Mouse (Mus musculus): ENCODE measurements around the gene Srf.

- TF ChIP-seq MAX (IDR thresholded peaks at IDR 0.05; ENCODE audit: low read depth) = no peak
- TF ChIP-seq POLR2A (IDR thresholded peaks at IDR 0.05; ENCODE audit: insufficient read length, low read depth) = no peak
- no peak for TF ChIP-seq POLR2AphosphoS2 (IDR thresholded peaks at IDR 0.05; ENCODE audit: insufficient read length, low read depth)
Observed at GRCm38 (mm10) chr17:46595336-46595735, 39.4 kb upstream of the Srf start.
